Mouse (Mus musculus): ENCODE measurements at regions not wholly inside any gene's neighbourhood (a gene's known extent, or its start where the extent isn't known, plus 50 kb on each side); places are given as distances from the start of the nearest gene placed in this dataset.

- TF ChIP-seq CTCF (IDR thresholded peaks at IDR 0.05; ENCODE audit: control insufficient read depth, insufficient read depth, insufficient read length) (no peak), USF1 (IDR thresholded peaks at IDR 0.05; ENCODE audit: low read depth) (no peak), MYOD1 (IDR thresholded peaks at IDR 0.05; ENCODE audit: control insufficient read depth, insufficient read length, low read depth) (no peak), CEBPB (IDR thresholded peaks at IDR 0.05; ENCODE audit: low read depth) (no peak), MYOG (IDR thresholded peaks at IDR 0.05; ENCODE audit: control insufficient read depth, extremely low read depth, insufficient read length) (no peak), MAX (IDR thresholded peaks at IDR 0.05) (no peak)
Measured at GRCm38 (mm10) chr12:106357867-106358266, 347.8 kb downstream of the Vrk1 start.
